Mouse (Mus musculus) lung, embryonic 16.5 days (tissue): Measurements from ENCODE around the gene Dtd1. TPM values are rescaled to one million over a fixed set of nuclear protein-coding genes. Genes with fewer than 3 reads are reported as not detected.

Experiments used
- ATAC-seq: fragments of 200-750 bp; cut with Nextera tagmentation; 2 replicates; pipeline ENCODE4 v1.8.0; 2017; ENCODE audit warnings: low read depth, mild to moderate bottlenecking, moderate library complexity
- H3K27ac ChIP-seq: fragments of 300-500 bp; sonication (generic); 2 replicates; pipeline ENCODE4 v1.5.1; 2014; ENCODE audit warnings: mild to moderate bottlenecking, control low read depth, low read length
- H3K27me3 ChIP-seq: fragments of 300-500 bp; sonication (generic); 2 replicates; pipeline ENCODE4 v1.6.1; 2014; ENCODE audit warnings: low read depth, low read length, mixed read lengths; ENCODE audit not compliant: control insufficient read depth, insufficient read depth
- H3K36me3 ChIP-seq: fragments of 300-500 bp; sonication (generic); 2 replicates; pipeline ENCODE4 v1.6.1; 2014; ENCODE audit warnings: low read length; ENCODE audit not compliant: control insufficient read depth, insufficient read depth
- H3K4me1 ChIP-seq: fragments of 300-500 bp; sonication (generic); replicated peaks from 2 replicates; pipeline ENCODE4 v1.6.1; 2014; ENCODE audit warnings: low read length, mixed read lengths; ENCODE audit not compliant: control insufficient read depth, insufficient read depth
- H3K4me2 ChIP-seq: fragments of 300-500 bp; sonication (generic); 2 replicates; pipeline ENCODE4 v1.6.1; 2014; ENCODE audit warnings: low read depth, low read length, control low read depth
- H3K4me3 ChIP-seq: fragments of 300-500 bp; sonication (generic); 2 replicates; pipeline ENCODE4 v1.5.1; 2014; ENCODE audit warnings: mild to moderate bottlenecking, low read length, control low read depth
- H3K9ac ChIP-seq: fragments of 300-500 bp; sonication (generic); 2 replicates; pipeline ENCODE4 v1.6.1; 2014; ENCODE audit warnings: low read length, control low read depth
- H3K9me3 ChIP-seq: fragments of 300-500 bp; sonication (generic); 2 replicates; pipeline ENCODE4 v1.6.1; 2016; ENCODE audit warnings: low read length; ENCODE audit not compliant: control insufficient read depth
- WGBS: fragments of 180-500 bp; shearing (Covaris S2); extraction: QIAGEN DNeasy Blood & Tissue Kit; methylation state at CpG from one replicate; pipeline ENCODE4 v1.1.7; 2014; 5-methylcytosine and 5-hydroxymethylcytosine counted together
- polyA plus RNA-seq: library from polyadenylated mRNA; unstranded; fragments of >200 nt; fragmentation: Nextera tagmentation; extraction: Ambion mirVana; gene quantifications from 2 replicates; pipeline ENCODE4 v1.2.1, GENCODE M21; 2015

The Dtd1 gene
- polyA plus RNA-seq, 1 experiment from 2014 or later, result 38.1 TPM

GRCm38 (mm10) chr2:144637204-144637603 lies 37.5 kb downstream of the Dtd1 start:
- Histone ChIP-seq H3K4me1 (no peaks in the 10 kb centered on the region), H3K4me3 (no peak overlapping the region), H3K36me3 (no peaks in the 10 kb centered on the region), H3K27me3 (no peaks in the 10 kb centered on the region), H3K4me2 (no peak overlapping the region), H3K9ac (no peak overlapping the region), H3K9me3 (no peaks in the 10 kb centered on the region), H3K27ac (no peak overlapping the region)
- ATAC-seq, result no peak
- 70% methylated on average over 4 of the region's 4 CpGs for WGBS

- no peak overlapping the region for H3K9ac ChIP-seq
- no peak overlapping the region for H3K27ac ChIP-seq
- no peak for ATAC-seq
- H3K9me3 ChIP-seq, result no peaks in the 10 kb centered on the region
- no peaks in the 10 kb centered on the region for H3K36me3 ChIP-seq
- no peak overlapping the region for H3K4me2 ChIP-seq
- WGBS, result 83% methylated on average over 10 of the region's 12 CpGs
- H3K4me1 ChIP-seq, result no peaks in the 10 kb centered on the region
- H3K4me3 ChIP-seq, result no peak overlapping the region
- no peaks in the 10 kb centered on the region for H3K27me3 ChIP-seq
Measured at GRCm38 (mm10) chr2:144637671-144638395, 38.1 kb downstream of the Dtd1 start.

GRCm38 (mm10) chr2:144638719-144639118 lies 39.0 kb downstream of the Dtd1 start:
- 51% methylated on average over 4 of the region's 4 CpGs for WGBS
- H3K4me1 ChIP-seq, result no peaks in the 10 kb centered on the region
- H3K9me3 ChIP-seq, result no peaks in the 10 kb centered on the region
- no peaks in the 10 kb centered on the region for H3K27me3 ChIP-seq
- ATAC-seq, result 0 out of 2 replicates have a peak, but pooled peaks have one; percentile 45
- no peak overlapping the region for H3K27ac ChIP-seq
- H3K36me3 ChIP-seq, result no peaks in the 10 kb centered on the region
- no peak overlapping the region for H3K4me2 ChIP-seq
- H3K4me3 ChIP-seq, result no peak overlapping the region
- no peak overlapping the region for H3K9ac ChIP-seq

- Histone ChIP-seq H3K4me3 (no peak overlapping the region), H3K4me1 (no peaks in the 10 kb centered on the region), H3K9ac (no peak overlapping the region), H3K27ac (no peak overlapping the region), H3K27me3 (no peaks in the 10 kb centered on the region), H3K9me3 (no peaks in the 10 kb centered on the region), H3K36me3 (no peaks in the 10 kb centered on the region), H3K4me2 (no peak overlapping the region)
- WGBS, result 73% methylated on average over 7 of the region's 7 CpGs
- no peak for ATAC-seq
Measured at GRCm38 (mm10) chr2:144640101-144640500, 40.4 kb downstream of the Dtd1 start.

GRCm38 (mm10) chr2:144641991-144642390 lies 42.3 kb downstream of the Dtd1 start:
- H3K27me3 ChIP-seq, result no peaks in the 10 kb centered on the region
- no peaks in the 10 kb centered on the region for H3K4me1 ChIP-seq
- no peak overlapping the region for H3K9ac ChIP-seq
- H3K4me3 ChIP-seq, result no peak overlapping the region
- no peaks in the 10 kb centered on the region for H3K36me3 ChIP-seq
- WGBS, result 73% methylated on average over 4 of the region's 4 CpGs
- ATAC-seq, result no peak
- no peaks in the 10 kb centered on the region for H3K9me3 ChIP-seq
- no peak overlapping the region for H3K27ac ChIP-seq
- H3K4me2 ChIP-seq, result no peak overlapping the region

- no peak overlapping the region for H3K4me3 ChIP-seq
- no peaks in the 10 kb centered on the region for H3K4me1 ChIP-seq
- H3K27me3 ChIP-seq, result no peaks in the 10 kb centered on the region
- ATAC-seq, result no peak
- no peaks in the 10 kb centered on the region for H3K36me3 ChIP-seq
- no peaks in the 10 kb centered on the region for H3K9me3 ChIP-seq
- H3K4me2 ChIP-seq, result no peak overlapping the region
- H3K9ac ChIP-seq, result no peak overlapping the region
- WGBS, result 79% methylated on average over 10 of the region's 10 CpGs
- H3K27ac ChIP-seq, result no peak overlapping the region
Measured at GRCm38 (mm10) chr2:144646360-144646759, 46.7 kb downstream of the Dtd1 start.

- Histone ChIP-seq H3K4me2 (no peak overlapping the region), H3K9ac (no peak overlapping the region), H3K27ac (no peak overlapping the region), H3K27me3 (no peaks in the 10 kb centered on the region), H3K36me3 (no peaks in the 10 kb centered on the region), H3K4me3 (no peak overlapping the region), H3K9me3 (no peaks in the 10 kb centered on the region), H3K4me1 (no peaks in the 10 kb centered on the region)
- no peak for ATAC-seq
- WGBS, result 86% methylated on average over 4 of the region's 4 CpGs
Measured at GRCm38 (mm10) chr2:144647151-144647550, 47.5 kb downstream of the Dtd1 start.

- no peak for ATAC-seq
- WGBS, result 91% methylated on average over 1 of the region's 1 CpGs
- Histone ChIP-seq H3K27me3 (no peaks in the 10 kb centered on the region), H3K9ac (no peak overlapping the region), H3K9me3 (no peaks in the 10 kb centered on the region), H3K36me3 (no peaks in the 10 kb centered on the region), H3K4me3 (no peak overlapping the region), H3K4me2 (no peak overlapping the region), H3K4me1 (no peaks in the 10 kb centered on the region), H3K27ac (no peak overlapping the region)
Measured at GRCm38 (mm10) chr2:144649960-144650359, 50.3 kb downstream of the Dtd1 start.

GRCm38 (mm10) chr2:144652841-144653240 lies 53.1 kb downstream of the Dtd1 start:
- no peak overlapping the region for H3K4me3 ChIP-seq
- no peak overlapping the region for H3K4me2 ChIP-seq
- ATAC-seq, result no peak
- no peak overlapping the region for H3K27ac ChIP-seq
- no peaks in the 10 kb centered on the region for H3K4me1 ChIP-seq
- 93% methylated on average over 4 of the region's 4 CpGs for WGBS
- no peaks in the 10 kb centered on the region for H3K27me3 ChIP-seq
- H3K9me3 ChIP-seq, result no peaks in the 10 kb centered on the region
- no peaks in the 10 kb centered on the region for H3K36me3 ChIP-seq
- no peak overlapping the region for H3K9ac ChIP-seq
